In genomic region chr6:134716168-134716587, GRCm38 (mm10) we compare ENCODE assay signal across 16 mouse cellular contexts.
A peak's percentile ranks its signal among the peaks of the same experiment; 100 is the strongest.
DNase-seq lines count a peak whose midpoint lies in the region; ATAC-seq and TF ChIP-seq lines count a peak whose summit lies in the region.
"Had no signal": no experiment of that assay in that cellular context is flagged by ENCODE, and none has a peak within 500 bp of the region (broad histone marks: within the 10 kb centered on the region; RNA-seq: fewer than 3 reads in every experiment).

No protein-coding gene starts in this region.

- no peak overlapping the region for H3K9ac ChIP-seq in heart, postnatal 0 days (replicated peaks; ENCODE audit: low read depth, low read length)
- no peak overlapping the region for H3K9ac ChIP-seq in heart, adult 2 months (ENCODE audit: low read depth, low read length)
- H3K9ac ChIP-seq: forebrain, postnatal 0 days; hindbrain, embryonic 13.5 days; limb, embryonic 12.5 days had no signal

- no peaks in the 10 kb centered on the region for H3K79me2 ChIP-seq in heart, adult 2 months (replicated peaks; ENCODE audit: control insufficient read depth, insufficient read depth, low read length)

- H3K4me1 ChIP-seq in heart, postnatal 0 days (ENCODE audit: control insufficient read depth, insufficient read depth): peaks cover 10% of the 10 kb centered on the region; the same call in 1 of the 2 replicates
- H3K4me1 ChIP-seq in heart, adult 2 months (ENCODE audit: control insufficient read depth, insufficient read depth, low read length): peaks cover 2% of the 10 kb centered on the region
- no peaks in the 10 kb centered on the region for H3K4me1 ChIP-seq in midbrain, embryonic 10.5 days
- H3K4me1 ChIP-seq: embryonic facial prominence, embryonic 10.5 days; hindbrain, embryonic 13.5 days; limb, embryonic 12.5 days had no signal

- no peaks in the 10 kb centered on the region for H3K27me3 ChIP-seq in heart, postnatal 0 days (ENCODE audit: control insufficient read depth, insufficient read depth, low read length)
- H3K27me3 ChIP-seq in heart, adult 2 months (ENCODE audit: control insufficient read depth, insufficient read depth, low read length): no peaks in the 10 kb centered on the region
- H3K27me3 ChIP-seq in midbrain, embryonic 10.5 days (ENCODE audit: low read depth, poor library complexity, severe bottlenecking): no peaks in the 10 kb centered on the region
- H3K27me3 ChIP-seq: hindbrain, embryonic 13.5 days; limb, embryonic 12.5 days had no signal

- intact Hi-C loops in heart, adult 2 months (cut with DNase I): no loop called here
- intact Hi-C loops in left cerebral cortex, postnatal 4 days (cut with DNase I): no loop called here

- WGBS in heart, postnatal 0 days: 19% methylated on average over 6 of the region's 6 CpGs
- WGBS in heart, adult 2 months: 45% methylated on average over 6 of the region's 6 CpGs
- WGBS in midbrain, embryonic 10.5 days: 92% methylated on average over 6 of the region's 6 CpGs

- ATAC-seq in heart, postnatal 0 days (ENCODE audit: insufficient read depth, low read depth): peak; percentile 59; the same call in 1 of the 2 replicates
- ATAC-seq in CD4-positive, CD25-positive, alpha-beta regulatory T cell, adult 4 months: peak; percentile 88
- ATAC-seq in megakaryocyte-erythroid progenitor cell, adult 5-6 weeks (replicated peaks; ENCODE audit: low FRiP score, low TSS enrichment, poor library complexity, severe bottlenecking): peak; percentile 78
- ATAC-seq: forebrain, postnatal 0 days had no signal

- no peaks in the 10 kb centered on the region for H3K9me3 ChIP-seq in heart, postnatal 0 days (replicated peaks; ENCODE audit: control insufficient read depth, low read length)
- H3K9me3 ChIP-seq in midbrain, embryonic 10.5 days (replicated peaks): no peaks in the 10 kb centered on the region
- H3K9me3 ChIP-seq: embryonic facial prominence, embryonic 10.5 days; hindbrain, embryonic 13.5 days; limb, embryonic 12.5 days had no signal

- peak; percentile 53 for DNase-seq in heart, postnatal 0 days (ENCODE audit: low spot score)
- no peak for DNase-seq in heart, adult 2 months
- DNase-seq in induced T-regulatory cell, adult 2 months (ENCODE audit: low read depth): peak; percentile 59
- no peak for DNase-seq in midbrain, embryonic 10.5 days (ENCODE audit: low spot score)
- DNase-seq in left cerebral cortex, postnatal 4 days: no peak
- DNase-seq: adrenal gland, postnatal 10 days; cerebellum, postnatal 10 days; forebrain, postnatal 0 days; gastrocnemius, postnatal 36 days; kidney, adult 8-10 months had no signal

- TF ChIP-seq EP300 in heart, postnatal 0 days (IDR thresholded peaks at IDR 0.05; ENCODE audit: low read depth): no peak
- no peak for TF ChIP-seq EP300 in heart, adult 2 months (IDR thresholded peaks at IDR 0.05; ENCODE audit: insufficient read depth, low read depth, low read length)

- no peak for TF ChIP-seq CTCF in heart, postnatal 0 days (IDR thresholded peaks at IDR 0.05; ENCODE audit: low read depth)
- TF ChIP-seq CTCF in heart, adult 2 months (IDR thresholded peaks at IDR 0.05): no peak

- no peak for TF ChIP-seq POLR2A in heart, adult 2 months (IDR thresholded peaks at IDR 0.05; ENCODE audit: insufficient read depth, low read depth, low read length)

- no peak overlapping the region for H3K4me3 ChIP-seq in heart, postnatal 0 days (ENCODE audit: low read depth, low read length)
- no peak overlapping the region for H3K4me3 ChIP-seq in heart, adult 2 months
- H3K4me3 ChIP-seq in midbrain, embryonic 10.5 days: no peak overlapping the region
- H3K4me3 ChIP-seq: embryonic facial prominence, embryonic 10.5 days; hindbrain, embryonic 13.5 days; limb, embryonic 12.5 days had no signal

- no peak overlapping the region for H3K4me2 ChIP-seq in heart, postnatal 0 days (ENCODE audit: low read depth, low read length)
- H3K4me2 ChIP-seq: hindbrain, embryonic 13.5 days; limb, embryonic 12.5 days had no signal

- H3K36me3 ChIP-seq in heart, postnatal 0 days (replicated peaks; ENCODE audit: control insufficient read depth, insufficient read depth, low read length): peaks cover 47% of the 10 kb centered on the region
- peaks cover 3% of the 10 kb centered on the region; the same call in 1 of the 2 replicates for H3K36me3 ChIP-seq in heart, adult 2 months (ENCODE audit: control insufficient read depth, insufficient read depth, low read length)
- peaks cover 69% of the 10 kb centered on the region for H3K36me3 ChIP-seq in midbrain, embryonic 10.5 days

- H3K27ac ChIP-seq in heart, postnatal 0 days (ENCODE audit: low read depth): no peak overlapping the region
- H3K27ac ChIP-seq in heart, adult 2 months: no peak overlapping the region
- no peak overlapping the region for H3K27ac ChIP-seq in midbrain, embryonic 10.5 days (replicated peaks)
- H3K27ac ChIP-seq: embryonic facial prominence, embryonic 10.5 days; hindbrain, embryonic 13.5 days; limb, embryonic 12.5 days; macrophage had no signal

Comparison
In these comparisons a context has a peak if more than half of its experiments do, and no peak if none do; other contexts are left out.
1. DNase-seq: peak in heart, postnatal 0 days (single experiment) and induced T-regulatory cell, adult 2 months (single experiment); none in heart, adult 2 months (0 of 2), midbrain, embryonic 10.5 days (single experiment) and left cerebral cortex, postnatal 4 days (single experiment).
2. Peak in every context shown above with its lines, with median percentiles within 50 percentile points of each other: ATAC-seq.